Mouse (Mus musculus) forebrain, embryonic 14.5 days (tissue): ENCODE data around the gene Akap7. TPM values are rescaled to one million over a fixed set of nuclear protein-coding genes. Genes with fewer than 3 reads are reported as not detected.
A peak's percentile ranks its signal among the peaks of the same experiment; 100 is the strongest.

Source experiments
- ATAC-seq: fragments of 200-750 bp; cut with Nextera tagmentation; 2 replicates; pipeline ENCODE4 v1.8.0; 2017; ENCODE audit warnings: mild to moderate bottlenecking, moderate library complexity
- DNase-seq: peaks from one replicate; pipeline ENCODE4 v3.0.0-alpha.2; 2015; ENCODE audit warnings: low spot score
- H3K27ac ChIP-seq: fragments of 300-500 bp; sonication (generic); 2 replicates; pipeline ENCODE4 v1.5.1; 2014; ENCODE audit warnings: low read depth, mild to moderate bottlenecking, control low read depth, low read length, moderate library complexity
- H3K27me3 ChIP-seq: fragments of 300-500 bp; sonication (generic); replicated peaks from 2 replicates; pipeline ENCODE4 v1.6.1; 2014; ENCODE audit warnings: low read length, control low read depth, mixed read lengths; ENCODE audit not compliant: control insufficient read depth, insufficient read depth
- H3K36me3 ChIP-seq: fragments of 300-500 bp; sonication (generic); 2 replicates; pipeline ENCODE4 v1.6.1; 2014; ENCODE audit warnings: low read length, control low read depth; ENCODE audit not compliant: control insufficient read depth, insufficient read depth
- H3K4me1 ChIP-seq: fragments of 300-500 bp; sonication (generic); 2 replicates; pipeline ENCODE4 v1.6.1; 2014; ENCODE audit warnings: antibody characterized with exemption, low read length, control low read depth; ENCODE audit not compliant: control insufficient read depth, insufficient read depth
- H3K4me2 ChIP-seq: fragments of 300-500 bp; sonication (generic); 2 replicates; pipeline ENCODE4 v1.6.1; 2014; ENCODE audit warnings: mild to moderate bottlenecking, control low read depth, low read length
- H3K4me3 ChIP-seq: fragments of 300-500 bp; sonication (generic); 2 replicates; pipeline ENCODE4 v1.5.1; 2014; ENCODE audit warnings: low read depth, low read length, control low read depth
- H3K9ac ChIP-seq: fragments of 300-500 bp; sonication (generic); 2 replicates; pipeline ENCODE4 v1.6.1; 2014; ENCODE audit warnings: mild to moderate bottlenecking, low read length, control low read depth, moderate library complexity
- H3K9me3 ChIP-seq: fragments of 300-500 bp; sonication (generic); replicated peaks from 2 replicates; pipeline ENCODE4 v1.6.1; 2016; ENCODE audit warnings: low read length, control low read depth, mixed read lengths; ENCODE audit not compliant: control insufficient read depth
- WGBS: fragments of 180-500 bp; shearing (Covaris S2); extraction: QIAGEN DNeasy Blood & Tissue Kit; methylation state at CpG from one replicate; pipeline ENCODE4 v1.1.7; 2014; 5-methylcytosine and 5-hydroxymethylcytosine counted together
- polyA plus RNA-seq: library from polyadenylated mRNA; unstranded; fragments of >200 nt; fragmentation: Nextera tagmentation; extraction: Ambion mirVana; gene quantifications from 2 replicates; pipeline ENCODE4 v1.2.1, GENCODE M21; 2014

Akap7 gene
- polyA plus RNA-seq, 1 experiment from 2014 or later = 20.3 TPM

DNA sequence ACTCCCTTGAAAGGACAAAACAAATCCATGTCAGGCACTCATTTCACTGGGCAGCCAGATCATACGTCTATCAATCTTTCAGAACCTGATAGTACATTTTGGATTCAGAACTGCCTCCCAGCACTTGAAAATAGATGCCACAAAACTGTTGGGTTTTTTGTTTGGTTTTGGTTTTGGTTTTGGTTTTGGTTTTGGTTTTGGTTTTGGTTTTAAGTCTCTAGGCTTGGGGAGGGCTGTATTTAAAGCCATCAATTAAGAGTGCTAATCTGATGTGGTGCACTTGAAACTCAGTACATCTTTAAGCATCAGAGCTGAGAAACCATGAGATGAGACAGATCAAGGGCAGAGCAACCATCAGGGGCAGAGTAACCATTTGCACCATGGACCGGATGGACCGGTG lies 86.9 kb downstream of the Akap7 start:
- Histone ChIP-seq H3K4me1 (no peaks in the 10 kb centered on the region), H3K36me3 (no peaks in the 10 kb centered on the region), H3K4me3 (no peak overlapping the region), H3K4me2 (no peak overlapping the region), H3K27me3 (no peaks in the 10 kb centered on the region), H3K27ac (no peak overlapping the region), H3K9ac (no peak overlapping the region), H3K9me3 (no peaks in the 10 kb centered on the region)
- DNase-seq (no peak), ATAC-seq (no peak)
- WGBS = 93% methylated on average over 3 of the region's 3 CpGs

GRCm38 (mm10) chr10:25219901-25220495 lies 87.7 kb downstream of the Akap7 start:
- ATAC-seq = no peak
- Histone ChIP-seq H3K9ac (no peak overlapping the region), H3K27ac (no peak overlapping the region), H3K4me2 (no peak overlapping the region), H3K4me3 (no peak overlapping the region), H3K27me3 (no peaks in the 10 kb centered on the region), H3K9me3 (no peaks in the 10 kb centered on the region), H3K4me1 (no peaks in the 10 kb centered on the region), H3K36me3 (no peaks in the 10 kb centered on the region)
- no peak for DNase-seq
- WGBS = 88% methylated on average over 15 of the region's 15 CpGs

DNA sequence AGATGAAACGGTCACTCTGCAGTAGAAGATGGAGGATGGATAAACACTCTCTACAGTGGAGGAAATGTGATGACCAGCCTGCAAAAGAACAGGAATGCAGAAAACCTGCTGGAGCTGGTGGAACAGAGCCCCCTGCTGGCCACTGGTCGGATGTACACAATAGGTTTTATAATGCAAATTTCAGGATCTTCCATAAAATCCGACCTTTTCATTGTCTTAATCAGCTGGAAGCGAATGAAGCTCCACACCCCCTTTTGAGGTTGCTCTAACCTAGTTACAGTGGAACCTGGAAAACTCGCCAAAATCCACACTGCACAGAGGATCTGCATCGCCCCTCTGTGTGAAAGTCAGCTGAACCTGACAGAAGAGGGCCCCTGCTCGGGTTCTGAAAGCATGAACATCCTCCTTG lies 88.4 kb downstream of the Akap7 start:
- ATAC-seq (peak; percentile 87), DNase-seq (peak; percentile 81)
- H3K4me1 ChIP-seq = no peaks in the 10 kb centered on the region
- no peak overlapping the region for H3K4me3 ChIP-seq
- WGBS = 14% methylated on average over 7 of the region's 7 CpGs
- no peak overlapping the region for H3K27ac ChIP-seq
- H3K36me3 ChIP-seq = no peaks in the 10 kb centered on the region
- no peaks in the 10 kb centered on the region for H3K27me3 ChIP-seq
- peak overlapping the region; percentile 37 for H3K4me2 ChIP-seq
- peak overlapping the region; percentile 52; the same call in 1 of the 2 replicates for H3K9ac ChIP-seq
- no peaks in the 10 kb centered on the region for H3K9me3 ChIP-seq

DNA sequence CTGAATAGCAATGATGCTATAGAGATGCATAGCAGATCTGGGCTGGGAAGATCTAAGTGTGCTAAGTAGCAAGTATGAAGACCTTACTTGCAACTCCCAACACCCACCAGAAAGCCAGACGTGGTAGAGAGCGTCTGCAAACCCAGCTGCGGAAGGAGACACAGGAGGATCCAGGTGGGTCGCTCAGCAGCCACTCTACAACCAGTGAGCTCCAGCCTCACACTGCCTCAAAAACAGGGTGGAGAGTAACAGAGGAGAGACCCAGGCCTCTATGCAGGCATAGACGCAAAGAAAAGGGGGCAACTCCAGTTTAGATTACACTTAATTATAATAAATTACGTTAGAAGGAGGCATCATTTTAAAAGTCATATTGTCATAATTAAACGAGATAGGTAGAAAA lies 88.9 kb downstream of the Akap7 start:
- H3K4me2 ChIP-seq = no peak overlapping the region
- ATAC-seq = peak; percentile 51; the same call in 1 of the 2 replicates
- H3K4me3 ChIP-seq = no peak overlapping the region
- H3K27ac ChIP-seq = no peak overlapping the region
- DNase-seq = no peak
- H3K9ac ChIP-seq = no peak overlapping the region
- 76% methylated on average over 7 of the region's 7 CpGs for WGBS
- no peaks in the 10 kb centered on the region for H3K9me3 ChIP-seq
- no peaks in the 10 kb centered on the region for H3K27me3 ChIP-seq
- no peaks in the 10 kb centered on the region for H3K4me1 ChIP-seq
- H3K36me3 ChIP-seq = no peaks in the 10 kb centered on the region

DNA sequence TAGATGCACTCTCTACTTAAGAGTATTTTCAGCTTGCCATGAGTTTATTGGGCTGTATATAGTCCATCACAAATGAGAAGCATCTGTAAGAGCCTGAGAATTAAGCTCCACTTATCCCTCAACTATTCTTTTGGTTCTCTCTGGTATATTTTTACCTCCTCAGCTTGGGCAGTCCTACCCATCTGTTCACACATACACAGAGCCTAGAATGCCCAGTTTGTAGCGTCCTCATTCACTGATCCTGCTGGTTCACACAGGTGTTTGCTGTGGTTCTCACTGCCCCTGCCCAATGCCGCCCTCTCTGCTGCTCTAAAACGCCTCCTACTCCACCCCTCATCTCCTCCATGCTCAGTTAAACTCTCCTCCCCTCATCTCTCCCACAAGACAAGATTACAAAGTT lies 91.7 kb downstream of the Akap7 start:
- H3K27me3 ChIP-seq = no peaks in the 10 kb centered on the region
- H3K9me3 ChIP-seq = no peaks in the 10 kb centered on the region
- 93% methylated on average over 3 of the region's 3 CpGs for WGBS

GRCm38 (mm10) chr10:25213716-25214115 lies 94.0 kb downstream of the Akap7 start:
- Histone ChIP-seq H3K9ac (no peak overlapping the region), H3K4me2 (no peak overlapping the region), H3K4me1 (no peaks in the 10 kb centered on the region), H3K36me3 (no peaks in the 10 kb centered on the region), H3K27me3 (no peaks in the 10 kb centered on the region), H3K4me3 (no peak overlapping the region), H3K9me3 (no peaks in the 10 kb centered on the region), H3K27ac (no peak overlapping the region)
- DNase-seq = no peak
- ATAC-seq = no peak
- WGBS = 88% methylated on average over 4 of the region's 4 CpGs

More for the DNA sequence above, 91.7 kb downstream of the Akap7 start:
- Histone ChIP-seq H3K36me3 (no peaks in the 10 kb centered on the region), H3K4me3 (no peak overlapping the region), H3K4me1 (no peaks in the 10 kb centered on the region), H3K27ac (no peak overlapping the region), H3K4me2 (no peak overlapping the region), H3K9ac (no peak overlapping the region)
- no peak for DNase-seq
- no peak for ATAC-seq

- Histone ChIP-seq H3K9me3 (no peaks in the 10 kb centered on the region), H3K4me2 (no peak overlapping the region), H3K4me1 (no peaks in the 10 kb centered on the region), H3K9ac (no peak overlapping the region), H3K36me3 (no peaks in the 10 kb centered on the region), H3K27ac (no peak overlapping the region), H3K4me3 (no peak overlapping the region), H3K27me3 (no peaks in the 10 kb centered on the region)
- DNase-seq = no peak
- WGBS = 38% methylated on average over 7 of the region's 7 CpGs
- ATAC-seq = no peak
Measured at GRCm38 (mm10) chr10:25208619-25209018, 99.1 kb downstream of the Akap7 start.

GRCm38 (mm10) chr10:25207866-25208265 lies 99.8 kb downstream of the Akap7 start:
- no peak for DNase-seq
- 38% methylated on average over 6 of the region's 6 CpGs for WGBS
- Histone ChIP-seq H3K9ac (no peak overlapping the region), H3K27ac (no peak overlapping the region), H3K9me3 (no peaks in the 10 kb centered on the region), H3K27me3 (no peaks in the 10 kb centered on the region), H3K4me3 (no peak overlapping the region), H3K4me1 (no peaks in the 10 kb centered on the region), H3K4me2 (no peak overlapping the region), H3K36me3 (no peaks in the 10 kb centered on the region)
- ATAC-seq = no peak

DNA sequence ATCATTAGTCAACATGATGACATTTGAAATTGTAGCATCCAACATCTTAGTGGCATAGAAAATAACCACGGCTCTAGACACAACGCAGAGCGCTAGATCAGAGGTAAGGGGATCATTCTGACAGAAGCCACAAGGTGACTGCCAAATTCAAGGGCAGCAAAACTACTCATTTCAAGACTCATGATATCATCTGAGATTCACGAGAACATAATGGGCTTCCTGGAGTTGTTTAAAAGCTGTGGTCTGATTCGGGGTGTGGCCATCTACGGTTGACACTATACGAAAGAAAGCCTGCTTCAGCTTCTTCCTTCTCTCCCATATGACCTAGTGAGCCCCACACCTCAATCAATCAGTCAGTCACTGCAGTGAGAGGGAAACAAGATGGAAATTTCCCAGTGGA lies 107.0 kb downstream of the Akap7 start:
- peak overlapping the region; percentile 75 for H3K4me2 ChIP-seq
- 87% methylated on average over 7 of the region's 7 CpGs for WGBS
- no peaks in the 10 kb centered on the region for H3K27me3 ChIP-seq
- DNase-seq (no peak), ATAC-seq (no peak)
- no peak overlapping the region for H3K4me3 ChIP-seq
- no peak overlapping the region for H3K9ac ChIP-seq
- no peaks in the 10 kb centered on the region for H3K36me3 ChIP-seq
- H3K27ac ChIP-seq = no peak overlapping the region
- H3K4me1 ChIP-seq = peaks cover 2% of the 10 kb centered on the region; the same call in 1 of the 2 replicates
- no peaks in the 10 kb centered on the region for H3K9me3 ChIP-seq
